Mouse (Mus musculus) intestine, embryonic 15.5 days (tissue): ENCODE measurements around the gene P3h2. TPM values are rescaled to one million over a fixed set of nuclear protein-coding genes. Genes with fewer than 3 reads are reported as not detected.

Experiments
- ATAC-seq: fragments of 200-750 bp; cut with Nextera tagmentation; 2 replicates; pipeline ENCODE4 v1.8.0; 2017; ENCODE audit warnings: moderate TSS enrichment, moderate library complexity
- H3K27ac ChIP-seq: fragments of 300-500 bp; sonication (generic); 2 replicates; pipeline ENCODE4 v1.5.1; 2015; ENCODE audit warnings: mild to moderate bottlenecking, inconsistent platforms
- H3K27me3 ChIP-seq: fragments of 300-500 bp; sonication (generic); replicated peaks from 2 replicates; pipeline ENCODE4 v1.6.1; 2015; ENCODE audit warnings: inconsistent platforms
- H3K36me3 ChIP-seq: fragments of 300-500 bp; sonication (generic); 2 replicates; pipeline ENCODE4 v1.6.1; 2015; ENCODE audit warnings: inconsistent platforms
- H3K4me1 ChIP-seq: fragments of 300-500 bp; sonication (generic); replicated peaks from 2 replicates; pipeline ENCODE4 v1.6.1; 2015; ENCODE audit warnings: inconsistent platforms
- H3K4me2 ChIP-seq: fragments of 300-500 bp; sonication (generic); replicated peaks from 2 replicates; pipeline ENCODE4 v1.6.1; 2015; ENCODE audit warnings: mild to moderate bottlenecking, inconsistent platforms
- H3K4me3 ChIP-seq: fragments of 300-500 bp; sonication (generic); replicated peaks from 2 replicates; pipeline ENCODE4 v1.5.1; 2015; ENCODE audit warnings: inconsistent platforms
- H3K9ac ChIP-seq: fragments of 300-500 bp; sonication (generic); 2 replicates; pipeline ENCODE4 v1.6.1; 2015; ENCODE audit warnings: inconsistent platforms
- H3K9me3 ChIP-seq: fragments of 300-500 bp; sonication (generic); 2 replicates; pipeline ENCODE4 v1.6.1; 2016; ENCODE audit warnings: inconsistent platforms
- WGBS: fragments of 180-500 bp; shearing (Covaris S2); methylation state at CpG from one replicate; pipeline ENCODE4 v1.1.7; 2015; 5-methylcytosine and 5-hydroxymethylcytosine counted together
- polyA plus RNA-seq: library from polyadenylated mRNA; unstranded; fragments of >200 nt; fragmentation: Nextera tagmentation; extraction: Ambion mirVana; gene quantifications from 2 replicates; pipeline ENCODE4 v1.2.1, GENCODE M21; 2015

The P3h2 gene
- 3.0 and 3.4 TPM in 2 replicates for polyA plus RNA-seq

DNA sequence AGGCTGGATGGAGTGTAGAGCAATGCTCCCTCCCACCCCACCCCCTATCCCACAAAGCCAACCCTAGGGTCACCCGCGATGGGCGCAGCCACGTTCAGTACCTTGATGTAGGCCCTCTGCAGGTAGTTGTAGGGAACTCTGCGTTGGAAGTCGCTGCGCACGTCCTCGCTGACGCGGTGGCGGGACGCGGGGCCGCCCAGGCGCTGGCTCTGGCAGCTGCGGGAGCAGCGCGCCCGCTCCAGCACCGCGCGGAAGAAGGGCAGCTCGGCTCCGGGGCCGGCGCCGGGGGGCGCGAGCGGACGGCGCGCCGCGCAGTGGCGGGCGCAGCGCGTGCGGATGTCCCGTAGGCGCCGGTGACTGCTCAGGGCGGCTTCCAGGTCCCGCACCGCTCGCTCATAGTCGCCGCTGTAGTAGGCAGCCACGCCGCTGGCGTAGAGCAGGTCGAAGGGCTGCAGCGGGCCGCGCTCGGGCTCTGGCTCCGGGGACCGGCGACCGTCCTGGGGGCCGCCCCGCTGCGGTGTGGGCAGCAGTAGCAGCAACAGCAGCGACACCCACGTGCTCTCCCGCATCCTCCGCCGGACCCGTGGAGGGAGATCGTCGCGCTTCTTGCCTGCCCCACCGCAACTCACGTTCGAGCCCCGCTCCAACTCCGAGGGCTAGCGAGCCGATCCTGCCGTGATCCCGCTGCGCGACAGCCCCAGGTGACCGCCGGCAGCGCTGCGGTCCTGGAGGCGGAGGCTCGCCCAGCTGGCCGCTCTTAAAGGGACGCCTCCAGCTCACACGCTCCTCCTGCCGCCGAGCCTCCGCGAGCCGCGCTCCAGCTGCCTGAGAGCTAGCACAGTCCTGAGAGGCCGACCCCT is at the start of gene P3h2:
Gene P3h2, minus strand, starts transcription at position 670 of the 860 bp plus-strand sequence.
- WGBS, result under 1% methylated on average over 80 of the region's 101 CpGs
- peak within 1 kb of the TSS; percentile 84 for H3K27ac ChIP-seq
- H3K9ac ChIP-seq, result peak within 1 kb of the TSS; percentile 73
- no peaks in the 10 kb centered on the region for H3K36me3 ChIP-seq
- H3K4me2 ChIP-seq, result peak within 1 kb of the TSS; percentile 87
- no peaks in the 10 kb centered on the region for H3K9me3 ChIP-seq
- ATAC-seq, result peak; percentile 97
- H3K27me3 ChIP-seq, result no peaks in the 10 kb centered on the region
- peak within 1 kb of the TSS; percentile 71 for H3K4me3 ChIP-seq
- no peaks in the 10 kb centered on the region; the same call in 1 of the 2 replicates for H3K4me1 ChIP-seq

DNA sequence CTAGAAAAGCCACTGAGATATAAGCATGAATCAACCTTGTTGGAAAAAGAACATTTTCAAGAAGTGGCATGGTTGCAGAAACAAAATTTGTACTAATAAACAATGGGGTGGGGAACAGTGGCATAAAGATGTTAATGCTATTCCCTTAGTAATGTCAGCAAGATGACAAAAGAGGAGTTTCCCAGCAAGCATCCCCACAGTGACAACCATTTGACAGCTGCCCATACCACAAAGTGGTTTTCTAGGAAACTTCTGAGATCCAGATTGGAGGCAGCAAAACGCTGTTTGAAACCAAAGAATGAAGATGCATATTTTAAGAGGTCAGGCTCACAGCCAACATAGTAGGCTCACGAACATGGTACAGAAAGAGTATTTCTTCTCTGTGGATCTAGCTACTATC is 46.7 kb upstream of the P3h2 start:
- H3K9ac ChIP-seq, result no peak overlapping the region
- H3K4me2 ChIP-seq, result no peak overlapping the region
- H3K9me3 ChIP-seq, result no peaks in the 10 kb centered on the region
- no peak overlapping the region for H3K4me3 ChIP-seq
- 84% methylated on average over 2 of the region's 2 CpGs for WGBS
- H3K27ac ChIP-seq, result no peak overlapping the region
- no peak for ATAC-seq
- H3K36me3 ChIP-seq, result no peaks in the 10 kb centered on the region
- no peaks in the 10 kb centered on the region for H3K4me1 ChIP-seq
- H3K27me3 ChIP-seq, result no peaks in the 10 kb centered on the region

DNA sequence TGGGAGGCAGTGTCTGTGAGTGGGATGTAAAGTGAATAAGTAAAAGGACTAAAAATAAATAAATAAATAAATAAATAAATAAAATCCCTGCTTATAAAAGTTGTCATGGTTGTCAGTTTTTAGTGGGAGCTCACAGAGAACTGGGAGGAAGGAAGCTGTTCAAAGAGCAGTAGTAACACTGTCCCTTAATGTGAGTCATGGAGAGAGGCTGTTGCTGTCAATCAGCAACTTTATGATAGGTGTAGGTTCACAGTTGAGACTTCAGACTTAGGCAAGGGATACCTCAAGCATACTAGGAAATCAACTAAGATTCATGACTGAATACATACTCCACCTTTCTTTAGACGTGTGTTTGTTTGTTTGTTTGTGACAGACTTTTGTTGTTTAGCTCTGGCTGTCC is 45.4 kb upstream of the P3h2 start:
- 62% methylated on average over 1 of the region's 1 CpGs for WGBS
- no peak overlapping the region for H3K27ac ChIP-seq
- no peak for ATAC-seq
- no peak overlapping the region for H3K4me3 ChIP-seq
- H3K36me3 ChIP-seq, result no peaks in the 10 kb centered on the region
- no peak overlapping the region for H3K9ac ChIP-seq
- H3K4me2 ChIP-seq, result no peak overlapping the region
- no peaks in the 10 kb centered on the region for H3K27me3 ChIP-seq
- H3K9me3 ChIP-seq, result no peaks in the 10 kb centered on the region
- no peaks in the 10 kb centered on the region for H3K4me1 ChIP-seq

DNA sequence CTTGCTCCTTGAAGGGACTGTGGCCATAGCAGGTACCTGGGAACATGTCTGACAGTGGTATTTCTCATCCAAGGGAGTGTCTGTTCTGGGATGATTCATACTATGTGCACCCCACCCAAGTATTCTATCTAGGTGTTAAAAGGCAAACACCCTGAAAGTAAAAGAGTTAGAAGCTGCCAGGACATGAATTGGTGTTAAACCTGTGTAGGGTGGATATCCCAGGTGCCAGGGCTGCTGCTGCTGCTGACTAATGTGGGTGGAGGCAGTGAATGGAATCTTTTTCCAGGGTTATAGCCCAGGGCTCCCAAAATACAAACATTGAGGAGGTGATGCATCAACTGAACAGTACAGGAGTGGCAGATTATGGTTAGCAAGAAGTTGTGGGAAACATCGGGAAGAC is 41.3 kb upstream of the P3h2 start:
- no peak overlapping the region for H3K27ac ChIP-seq
- H3K9me3 ChIP-seq, result no peaks in the 10 kb centered on the region
- H3K4me2 ChIP-seq, result no peak overlapping the region
- no peaks in the 10 kb centered on the region for H3K36me3 ChIP-seq
- ATAC-seq, result no peak
- H3K9ac ChIP-seq, result no peak overlapping the region
- 81% methylated on average over 1 of the region's 1 CpGs for WGBS
- H3K27me3 ChIP-seq, result no peaks in the 10 kb centered on the region
- H3K4me3 ChIP-seq, result no peak overlapping the region
- no peaks in the 10 kb centered on the region for H3K4me1 ChIP-seq

DNA sequence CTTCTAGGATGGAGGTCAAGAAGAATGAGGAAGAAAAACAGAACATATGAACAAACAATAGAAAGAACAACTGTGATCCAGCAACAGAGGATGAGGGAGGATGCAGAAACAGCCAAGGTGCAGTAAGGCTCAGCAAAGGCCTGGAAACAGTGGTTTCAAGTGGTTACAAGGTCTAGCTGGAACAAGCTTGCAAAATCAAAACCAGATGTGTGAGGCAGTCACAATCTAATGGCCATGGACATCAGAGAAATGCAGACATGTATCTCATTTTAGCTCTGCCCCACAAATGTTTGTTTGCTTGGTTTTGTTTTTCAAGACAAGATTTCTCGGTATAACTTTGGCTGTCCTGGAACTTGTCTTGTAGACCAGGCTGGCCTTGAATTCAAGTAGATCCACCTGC is 25.5 kb upstream of the P3h2 start:
- ATAC-seq, result no peak
- H3K27me3 ChIP-seq, result no peaks in the 10 kb centered on the region
- no peaks in the 10 kb centered on the region for H3K4me1 ChIP-seq
- no peak overlapping the region for H3K27ac ChIP-seq
- no peak overlapping the region for H3K4me2 ChIP-seq
- H3K9ac ChIP-seq, result no peak overlapping the region
- no peak overlapping the region for H3K4me3 ChIP-seq
- no peaks in the 10 kb centered on the region for H3K36me3 ChIP-seq
- 89% methylated on average over 1 of the region's 1 CpGs for WGBS
- no peaks in the 10 kb centered on the region for H3K9me3 ChIP-seq

GRCm38 (mm10) chr16:26106618-26107017 is 1.0 kb upstream of the P3h2 start:
- Histone ChIP-seq H3K27me3 (no peaks in the 10 kb centered on the region), H3K9ac (no peak overlapping the region), H3K4me3 (no peak overlapping the region), H3K9me3 (no peaks in the 10 kb centered on the region), H3K36me3 (no peaks in the 10 kb centered on the region), H3K4me2 (no peak overlapping the region), H3K4me1 (no peaks in the 10 kb centered on the region; the same call in 1 of the 2 replicates), H3K27ac (0 out of 2 replicates have a peak overlapping the region, but pooled peaks have one; percentile 8)
- ATAC-seq, result no peak
- WGBS, result 69% methylated on average over 5 of the region's 5 CpGs

GRCm38 (mm10) chr16:26106041-26106617 is 545 bp upstream of the P3h2 start:
- H3K27ac ChIP-seq, result peak overlapping the region; percentile 84
- H3K4me3 ChIP-seq, result peak overlapping the region; percentile 71
- no peaks in the 10 kb centered on the region for H3K27me3 ChIP-seq
- H3K9ac ChIP-seq, result peak overlapping the region; percentile 73; the same call in 1 of the 2 replicates
- H3K4me2 ChIP-seq, result peak overlapping the region; percentile 87
- no peaks in the 10 kb centered on the region for H3K9me3 ChIP-seq
- no peaks in the 10 kb centered on the region; the same call in 1 of the 2 replicates for H3K4me1 ChIP-seq
- 8% methylated on average over 5 of the region's 5 CpGs for WGBS
- no peaks in the 10 kb centered on the region for H3K36me3 ChIP-seq
- ATAC-seq, result peak; percentile 71

- WGBS, result 22% methylated on average over 4 of the region's 4 CpGs
- H3K27ac ChIP-seq, result no peak overlapping the region
- ATAC-seq, result no peak
Observed at GRCm38 (mm10) chr16:26104274-26104673, 1.3 kb downstream of the P3h2 start.

DNA sequence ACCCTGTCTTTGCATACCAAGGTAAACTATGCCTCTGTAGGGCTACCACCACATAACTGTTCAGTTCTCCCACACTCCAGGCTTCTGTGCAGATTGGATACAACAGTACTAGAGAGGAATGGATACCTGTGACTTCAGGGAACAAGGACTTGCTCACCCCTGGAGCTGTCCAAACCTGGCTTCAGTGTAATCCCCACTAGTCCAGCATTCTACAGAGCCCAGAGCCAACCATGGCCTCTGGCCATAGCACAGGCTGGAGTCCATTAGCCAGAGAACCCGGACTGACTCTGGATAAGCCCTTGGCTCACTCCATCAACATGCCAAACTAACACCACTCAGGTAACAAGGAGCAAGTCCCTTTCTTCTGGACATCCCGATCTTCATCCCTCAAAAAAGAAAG is 2.7 kb downstream of the P3h2 start:
- Histone ChIP-seq H3K9me3 (no peaks in the 10 kb centered on the region), H3K27ac (no peak overlapping the region), H3K4me1 (no peaks in the 10 kb centered on the region; the same call in 1 of the 2 replicates), H3K4me2 (0 out of 2 replicates have a peak overlapping the region, but pooled peaks have one; percentile 87), H3K9ac (no peak overlapping the region), H3K4me3 (no peak overlapping the region), H3K27me3 (no peaks in the 10 kb centered on the region), H3K36me3 (no peaks in the 10 kb centered on the region)
- 72% methylated on average over 2 of the region's 2 CpGs for WGBS
- ATAC-seq, result no peak

More at GRCm38 (mm10) chr16:26104274-26104673, 1.3 kb downstream of the P3h2 start:
- no peak overlapping the region for H3K9ac ChIP-seq
- peak overlapping the region; percentile 87 for H3K4me2 ChIP-seq
- no peaks in the 10 kb centered on the region for H3K27me3 ChIP-seq
- H3K36me3 ChIP-seq, result no peaks in the 10 kb centered on the region
- H3K4me1 ChIP-seq, result no peaks in the 10 kb centered on the region; the same call in 1 of the 2 replicates
- H3K4me3 ChIP-seq, result peak overlapping the region; percentile 71
- H3K9me3 ChIP-seq, result no peaks in the 10 kb centered on the region

DNA sequence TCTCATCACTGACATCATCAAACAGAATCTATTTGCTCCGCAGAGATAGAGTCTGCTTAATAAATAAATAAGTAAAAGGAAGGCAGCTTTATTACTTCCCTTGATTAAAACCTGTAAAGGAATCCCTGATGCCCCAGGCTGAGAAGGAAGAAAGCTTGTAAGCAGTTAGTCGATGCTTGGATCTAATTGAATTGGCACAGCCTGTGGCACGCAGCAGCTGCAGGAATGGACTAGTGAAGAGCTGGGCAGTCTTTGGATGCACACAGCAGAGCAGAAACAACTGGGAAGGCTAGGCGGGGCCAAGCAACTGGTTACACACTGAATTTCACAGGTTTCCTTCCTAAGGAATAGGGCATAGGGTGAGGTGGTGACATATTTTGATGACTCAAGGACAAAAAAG is 5.4 kb downstream of the P3h2 start:
- ATAC-seq, result no peak
- Histone ChIP-seq H3K27me3 (no peaks in the 10 kb centered on the region), H3K9ac (no peak overlapping the region), H3K4me3 (no peak overlapping the region), H3K4me1 (no peaks in the 10 kb centered on the region), H3K4me2 (no peak overlapping the region), H3K36me3 (no peaks in the 10 kb centered on the region), H3K27ac (no peak overlapping the region), H3K9me3 (no peaks in the 10 kb centered on the region)
- 61% methylated on average over 4 of the region's 4 CpGs for WGBS

DNA sequence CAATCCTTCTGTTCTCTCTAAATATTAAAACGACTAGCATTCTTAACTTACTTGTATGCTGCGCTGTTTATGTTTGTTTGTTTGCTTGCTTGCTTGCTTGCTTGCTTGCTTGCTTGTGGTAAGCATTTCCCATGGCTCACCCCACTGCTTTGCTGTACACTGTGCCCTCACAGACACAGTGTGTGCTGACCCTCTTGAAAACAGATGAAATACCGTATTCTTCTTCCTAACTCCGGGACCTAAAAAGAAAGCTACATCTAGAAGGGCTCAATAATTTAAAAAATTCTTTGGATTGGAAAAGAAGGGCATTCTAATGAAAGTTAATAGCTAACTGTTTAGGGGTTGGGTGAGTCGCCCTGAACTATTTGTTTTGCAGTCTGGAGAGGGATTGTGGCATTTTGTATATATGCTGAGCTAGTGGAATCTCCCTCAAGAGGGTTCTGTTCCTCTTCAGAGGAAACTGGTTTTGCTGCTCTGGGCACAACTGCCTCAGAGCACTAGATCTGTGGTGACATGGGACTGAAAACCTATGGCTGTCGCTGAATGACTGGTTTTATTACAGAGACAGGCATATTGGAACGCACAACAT is 9.8 kb downstream of the P3h2 start:
- H3K9ac ChIP-seq, result no peak overlapping the region

DNA sequence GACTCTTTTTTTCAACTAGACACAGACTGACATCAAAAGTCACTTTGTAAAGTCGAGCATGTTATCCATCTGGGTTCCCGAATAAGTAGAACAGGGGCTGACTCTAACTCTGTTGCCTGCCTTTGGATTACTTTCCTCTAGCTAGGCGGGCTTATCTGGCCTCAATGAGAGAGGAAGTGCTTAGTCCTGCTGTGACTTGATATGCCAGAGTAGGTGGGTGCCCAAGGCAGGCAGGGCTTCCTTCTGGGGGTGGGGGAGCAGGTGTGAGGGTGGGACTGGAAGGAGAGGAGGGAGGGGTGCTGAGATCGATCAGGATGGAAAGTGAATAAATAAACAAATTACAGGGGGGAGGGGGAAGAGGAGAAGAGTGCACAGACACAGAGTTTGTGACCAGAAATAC is 11.7 kb downstream of the P3h2 start:
- H3K27me3 ChIP-seq, result no peaks in the 10 kb centered on the region
- no peak overlapping the region for H3K4me3 ChIP-seq
- WGBS, result 55% methylated on average over 4 of the region's 4 CpGs
- no peaks in the 10 kb centered on the region for H3K4me1 ChIP-seq
- no peak overlapping the region for H3K27ac ChIP-seq
- no peak for ATAC-seq
- H3K4me2 ChIP-seq, result no peak overlapping the region
- H3K36me3 ChIP-seq, result no peaks in the 10 kb centered on the region
- H3K9me3 ChIP-seq, result no peaks in the 10 kb centered on the region
- no peak overlapping the region for H3K9ac ChIP-seq

More for the DNA sequence above, 9.8 kb downstream of the P3h2 start:
- ATAC-seq, result no peak
- Histone ChIP-seq H3K4me2 (no peak overlapping the region), H3K27ac (no peak overlapping the region), H3K4me1 (no peaks in the 10 kb centered on the region), H3K36me3 (no peaks in the 10 kb centered on the region), H3K27me3 (no peaks in the 10 kb centered on the region), H3K4me3 (no peak overlapping the region), H3K9me3 (no peaks in the 10 kb centered on the region)
- 40% methylated on average over 7 of the region's 7 CpGs for WGBS
